Mouse (Mus musculus): ENCODE measurements at regions not wholly inside any gene's neighbourhood (a gene's known extent, or its start where the extent isn't known, plus 50 kb on each side); places are given as distances from the start of the nearest gene placed in this dataset.

GRCm38 (mm10) chr5:79494590-79494989, 1525.3 kb upstream of the Adgrl3 start:
- TF ChIP-seq POLR2A (IDR thresholded peaks at IDR 0.05; ENCODE audit: borderline replicate concordance, extremely low read depth, insufficient read depth, insufficient read length, poor library complexity, severe bottlenecking) (no peak), CTCF (IDR thresholded peaks at IDR 0.05; ENCODE audit: borderline replicate concordance, extremely low read depth, insufficient read depth, insufficient read length) (no peak)
- DNase-seq (ENCODE audit: low read depth) = peak; percentile 69
